Mouse (Mus musculus) ES-CJ7 (cell line): ENCODE data around the gene Ugt1a7c.
A peak's percentile ranks its signal among the peaks of the same experiment; 100 is the strongest.

Source experiments
- DNase-seq: peaks from one replicate; pipeline ENCODE4 v3.0.0; 2011; ENCODE audit warnings: low read depth, low spot score

Gene Ugt1a7c

GRCm38 (mm10) chr1:88260604-88261377 lies 165.9 kb downstream of the Ugt1a7c start:
- DNase-seq, result no peak

- DNase-seq, result no peak
These were observed 166.8 kb downstream of the Ugt1a7c start for GRCm38 (mm10) chr1:88261706-88262105.

- DNase-seq, result peak; percentile 58
These were observed 167.4 kb downstream of the Ugt1a7c start for GRCm38 (mm10) chr1:88262255-88262654.

- no peak for DNase-seq
These were observed 168.1 kb downstream of the Ugt1a7c start for GRCm38 (mm10) chr1:88262961-88263360.

GRCm38 (mm10) chr1:88263778-88264177 lies 168.9 kb downstream of the Ugt1a7c start:
- no peak for DNase-seq

- no peak for DNase-seq
These were observed 169.5 kb downstream of the Ugt1a7c start for GRCm38 (mm10) chr1:88264237-88264868.

GRCm38 (mm10) chr1:88264869-88265240 lies 170.0 kb downstream of the Ugt1a7c start:
- no peak for DNase-seq

- DNase-seq, result no peak
These were observed 171.3 kb downstream of the Ugt1a7c start for GRCm38 (mm10) chr1:88266123-88266522.

- no peak for DNase-seq
These were observed 172.6 kb downstream of the Ugt1a7c start for GRCm38 (mm10) chr1:88267489-88267888.

GRCm38 (mm10) chr1:88268070-88268469 lies 173.2 kb downstream of the Ugt1a7c start:
- DNase-seq, result no peak
